Mouse (Mus musculus): ENCODE results near the gene Pmepa1.

DNA sequence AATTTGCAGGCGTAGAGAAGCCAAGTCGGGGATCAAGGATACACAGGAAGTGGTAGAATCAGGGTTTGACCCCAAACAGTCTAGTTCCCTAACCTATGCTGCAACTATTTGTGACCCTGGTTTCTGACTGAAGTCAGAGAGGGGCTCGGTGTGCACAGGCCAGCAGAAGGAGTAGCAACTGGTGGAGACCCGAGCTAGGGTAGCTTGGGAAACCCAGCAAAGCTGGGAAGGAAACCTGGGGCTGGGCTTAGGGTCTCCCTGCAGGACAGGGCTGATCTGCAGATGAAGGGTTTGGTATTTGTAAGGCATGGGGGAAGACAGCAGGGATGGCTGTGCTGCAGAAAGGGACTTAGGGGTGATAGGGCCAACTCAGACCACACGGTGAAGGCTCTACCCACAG lies 98.9 kb downstream of the Pmepa1 start:
- TF ChIP-seq CTCF (IDR thresholded peaks at IDR 0.05; ENCODE audit: extremely low read depth, insufficient read depth, insufficient read length, insufficient replicate concordance): no peak
- no peak for TF ChIP-seq POLR2A (IDR thresholded peaks at IDR 0.05; ENCODE audit: low read depth, low read length)
